Mouse (Mus musculus) MEL (cell line): Measurements from ENCODE around the gene Ihh.

Experiments used
- MAFK ChIP-seq: IDR thresholded peaks from 2 replicates; pipeline ENCODE4 v1.6.1; 2011; ENCODE audit warnings: low read depth, mild to moderate bottlenecking, low read length, improper control_type of control experiment, borderline replicate concordance
- MYC ChIP-seq: IDR thresholded peaks from 2 replicates; pipeline ENCODE4 v1.6.1; 2011; ENCODE audit warnings: low read depth, mild to moderate bottlenecking, low read length, improper control_type of control experiment, moderate library complexity
- POLR2A ChIP-seq, 2 experiments: IDR thresholded peaks; 2 replicates each; pipeline ENCODE4 v1.6.1; 2011 to 2012; ENCODE audit warnings: low read length in 2 of 2, mild to moderate bottlenecking in 2 of 2, control low read depth in 1 of 2, improper control_type of control experiment in 1 of 2, low read depth in 1 of 2, moderate library complexity in 1 of 2; ENCODE audit not compliant: control insufficient read depth in 1 of 2, insufficient read depth in 1 of 2, poor library complexity in 1 of 2
- SIN3A ChIP-seq: IDR thresholded peaks from 2 replicates; pipeline ENCODE4 v1.6.1; 2012; ENCODE audit warnings: low read length, improper control_type of control experiment, inconsistent platforms
- USF2 ChIP-seq, 2 experiments: IDR thresholded peaks; 2 replicates each; pipeline ENCODE4 v1.6.1; 2011 to 2012; ENCODE audit warnings: improper control_type of control experiment in 2 of 2, low read length in 2 of 2, borderline replicate concordance in 1 of 2, inconsistent platforms in 1 of 2, low read depth in 1 of 2, mild to moderate bottlenecking in 1 of 2; ENCODE audit not compliant: insufficient read depth in 1 of 2
- ZC3H11A ChIP-seq: IDR thresholded peaks from 2 replicates; pipeline ENCODE4 v1.6.1; 2012; ENCODE audit warnings: low read depth, mild to moderate bottlenecking, inconsistent platforms, low read length, improper control_type of control experiment

- TF ChIP-seq MYC = no peak
- no peak for TF ChIP-seq USF2 (IDR thresholded peaks at IDR 0.05; ENCODE audit: borderline replicate concordance in 1 of 2, insufficient read depth in 1 of 2, low read depth in 1 of 2, low read length in 2 of 2)
- no peak for TF ChIP-seq SIN3A
- no peak for TF ChIP-seq POLR2A (IDR thresholded peaks at IDR 0.05; ENCODE audit: control insufficient read depth in 1 of 2, insufficient read depth in 1 of 2, low read depth in 1 of 2, low read length in 2 of 2, poor library complexity in 1 of 2)
- no peak for TF ChIP-seq ZC3H11A
- TF ChIP-seq MAFK = no peak
Measured at GRCm38 (mm10) chr1:74997231-74997630, 45.8 kb upstream of the Ihh start.
